Mouse (Mus musculus): ENCODE measurements at regions not wholly inside any gene's neighbourhood (a gene's known extent, or its start where the extent isn't known, plus 50 kb on each side); places are given as distances from the start of the nearest gene placed in this dataset.

GRCm38 (mm10) chr19:56669468-56669867, 52.5 kb upstream of the Adrb1 start:
- no peak for ATAC-seq
- Histone ChIP-seq H3K36me3 (ENCODE audit: control insufficient read depth, insufficient read depth, low read length) (no peaks in the 10 kb centered on the region), H3K4me1 (ENCODE audit: control insufficient read depth, insufficient read depth, low read depth, low read length) (no peaks in the 10 kb centered on the region), H3K4me3 (ENCODE audit: low read length) (no peak overlapping the region), H3K27ac (ENCODE audit: low read depth, low read length) (no peak overlapping the region), H3K9ac (ENCODE audit: low read depth, low read length) (no peak overlapping the region), H3K9me3 (ENCODE audit: control insufficient read depth, low read length) (no peaks in the 10 kb centered on the region), H3K27me3 (replicated peaks; ENCODE audit: control insufficient read depth, insufficient read depth, low read length) (no peaks in the 10 kb centered on the region), H3K4me2 (ENCODE audit: low read length) (no peak overlapping the region)
- WGBS: 59% methylated on average over 7 of the region's 7 CpGs

Data from hindbrain, embryonic 16.5 days (tissue).